Mouse (Mus musculus) lung, postnatal 0 days (tissue): ENCODE data around the gene Ntrk2. TPM values are rescaled to one million over a fixed set of nuclear protein-coding genes. Genes with fewer than 3 reads are reported as not detected.

Experiments used
- ATAC-seq: fragments of 200-750 bp; cut with Nextera tagmentation; 2 replicates; pipeline ENCODE4 v1.8.0; 2017; ENCODE audit warnings: moderate library complexity
- DNase-seq: peaks from one replicate; pipeline ENCODE4 v3.0.0-alpha.2; 2016; ENCODE audit warnings: low spot score
- H3K27ac ChIP-seq: fragments of 300-500 bp; sonication (generic); 2 replicates; pipeline ENCODE4 v1.5.1; 2014; ENCODE audit warnings: antibody characterized with exemption, mild to moderate bottlenecking, low read length, mixed read lengths
- H3K27me3 ChIP-seq: fragments of 300-500 bp; sonication (generic); replicated peaks from 2 replicates; pipeline ENCODE4 v1.6.1; 2014; ENCODE audit warnings: low read length, mixed read lengths; ENCODE audit not compliant: insufficient read depth
- H3K36me3 ChIP-seq: fragments of 300-500 bp; sonication (generic); 2 replicates; pipeline ENCODE4 v1.6.1; 2014; ENCODE audit warnings: low read length, mixed read lengths; ENCODE audit not compliant: insufficient read depth
- H3K4me1 ChIP-seq: fragments of 300-500 bp; sonication (generic); 2 replicates; pipeline ENCODE4 v1.6.1; 2014; ENCODE audit warnings: antibody characterized with exemption, low read depth, low read length, mixed read lengths; ENCODE audit not compliant: insufficient read depth
- H3K4me2 ChIP-seq: fragments of 300-500 bp; sonication (generic); replicated peaks from 2 replicates; pipeline ENCODE4 v1.6.1; 2014; ENCODE audit warnings: low read depth, mild to moderate bottlenecking, low read length, moderate library complexity, mixed read lengths
- H3K4me3 ChIP-seq: fragments of 300-500 bp; sonication (generic); 2 replicates; pipeline ENCODE4 v1.5.1; 2014; ENCODE audit warnings: low read depth, low read length
- H3K9ac ChIP-seq: fragments of 300-500 bp; sonication (generic); replicated peaks from 2 replicates; pipeline ENCODE4 v1.6.1; 2014; ENCODE audit warnings: low read depth, mild to moderate bottlenecking
- H3K9me3 ChIP-seq: fragments of 300-500 bp; sonication (generic); 2 replicates; pipeline ENCODE4 v1.6.1; 2016; ENCODE audit warnings: low read length, mixed read lengths
- CTCF ChIP-seq: IDR thresholded peaks from 2 replicates; pipeline ENCODE4 v1.5.1; 2016; ENCODE audit warnings: antibody characterized with exemption, mild to moderate bottlenecking
- EP300 ChIP-seq: IDR thresholded peaks from 2 replicates; pipeline ENCODE4 v1.6.1; 2016; ENCODE audit warnings: antibody characterized with exemption, mild to moderate bottlenecking, control low read depth
- WGBS: fragments of 180-500 bp; shearing (Covaris S2); extraction: QIAGEN DNeasy Blood & Tissue Kit; methylation state at CpG from one replicate; pipeline ENCODE4 v1.1.7; 2014; 5-methylcytosine and 5-hydroxymethylcytosine counted together
- polyA plus RNA-seq: library from polyadenylated mRNA; unstranded; fragments of >200 nt; fragmentation: Nextera tagmentation; extraction: Ambion mirVana; gene quantifications from 2 replicates; pipeline ENCODE4 v1.2.1, GENCODE M21; 2015

Ntrk2 gene
- polyA plus RNA-seq, 1 experiment from 2014 or later: 2.9 TPM

- H3K4me3 ChIP-seq: no peak overlapping the region
- no peak overlapping the region for H3K4me2 ChIP-seq
- ATAC-seq: peak; percentile 80
- 0 out of 2 replicates have a peak overlapping the region, but pooled peaks have one; percentile 12 for H3K27ac ChIP-seq
- TF ChIP-seq EP300 (peak; percentile 49; the same call in 1 of the 2 replicates), CTCF (no peak)
- no peaks in the 10 kb centered on the region for H3K27me3 ChIP-seq
- no peaks in the 10 kb centered on the region for H3K36me3 ChIP-seq
- DNase-seq: peak; percentile 70
- no peak overlapping the region for H3K9ac ChIP-seq
- 8% methylated on average over 8 of the region's 8 CpGs for WGBS
- H3K4me1 ChIP-seq: no peaks in the 10 kb centered on the region
- H3K9me3 ChIP-seq: no peaks in the 10 kb centered on the region
These were observed 129.7 kb downstream of the Ntrk2 start for GRCm38 (mm10) chr13:58935956-58936495.

DNA sequence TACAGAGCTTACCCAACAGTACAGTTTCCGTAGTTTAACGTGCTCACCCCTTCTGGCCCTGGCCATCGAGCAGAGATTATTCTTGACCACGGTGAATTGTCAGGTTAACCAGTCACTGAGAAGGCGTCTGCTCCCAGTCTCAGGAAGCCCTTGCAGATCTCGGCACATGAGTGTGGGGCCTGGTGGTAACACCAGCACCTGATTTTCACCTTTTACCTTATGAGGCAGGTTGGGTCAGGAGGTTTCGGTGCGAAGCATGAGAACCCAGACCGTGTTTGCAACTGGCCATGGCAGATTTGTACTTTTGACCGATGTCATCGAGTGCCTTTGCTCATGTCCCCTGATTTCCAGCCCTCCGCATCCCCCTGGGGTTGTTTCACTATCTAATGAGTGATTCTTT, 131.5 kb downstream of the Ntrk2 start:
- Histone ChIP-seq H3K27me3 (no peaks in the 10 kb centered on the region), H3K9ac (no peak overlapping the region), H3K9me3 (no peaks in the 10 kb centered on the region), H3K4me2 (no peak overlapping the region), H3K36me3 (no peaks in the 10 kb centered on the region), H3K4me3 (no peak overlapping the region), H3K4me1 (no peaks in the 10 kb centered on the region), H3K27ac (no peak overlapping the region)
- DNase-seq (no peak), ATAC-seq (no peak)
- no peak for TF ChIP-seq EP300
- no peak for TF ChIP-seq CTCF
- 95% methylated on average over 12 of the region's 12 CpGs for WGBS

DNA sequence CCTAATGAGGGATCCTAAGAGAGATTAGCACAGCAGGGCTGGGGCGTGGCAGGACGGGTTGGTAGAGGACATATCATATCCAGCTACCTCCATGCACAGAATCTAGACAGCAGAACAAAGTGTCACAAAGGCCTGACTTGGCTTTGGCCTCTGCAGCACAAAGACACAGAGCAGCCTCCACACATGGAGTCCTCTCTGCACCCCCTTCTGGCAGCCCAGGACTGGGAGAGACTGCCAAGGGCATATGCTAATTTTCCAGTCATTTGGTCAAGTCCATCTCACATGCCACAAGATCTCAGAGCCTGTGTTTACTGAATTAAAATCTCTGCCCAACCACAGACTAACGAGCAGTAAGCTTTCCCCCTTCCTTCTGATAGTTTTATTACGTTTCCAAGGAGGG, 132.1 kb downstream of the Ntrk2 start:
- H3K27me3 ChIP-seq: no peaks in the 10 kb centered on the region
- peak; percentile 18; the same call in 1 of the 2 replicates for TF ChIP-seq CTCF
- no peak for TF ChIP-seq EP300
- H3K27ac ChIP-seq: no peak overlapping the region
- no peak overlapping the region for H3K4me2 ChIP-seq
- H3K4me1 ChIP-seq: no peaks in the 10 kb centered on the region
- no peak overlapping the region for H3K9ac ChIP-seq
- ATAC-seq (no peak), DNase-seq (no peak)
- no peaks in the 10 kb centered on the region for H3K9me3 ChIP-seq
- H3K36me3 ChIP-seq: no peaks in the 10 kb centered on the region
- WGBS: 49% methylated on average over 4 of the region's 4 CpGs
- no peak overlapping the region for H3K4me3 ChIP-seq

DNA sequence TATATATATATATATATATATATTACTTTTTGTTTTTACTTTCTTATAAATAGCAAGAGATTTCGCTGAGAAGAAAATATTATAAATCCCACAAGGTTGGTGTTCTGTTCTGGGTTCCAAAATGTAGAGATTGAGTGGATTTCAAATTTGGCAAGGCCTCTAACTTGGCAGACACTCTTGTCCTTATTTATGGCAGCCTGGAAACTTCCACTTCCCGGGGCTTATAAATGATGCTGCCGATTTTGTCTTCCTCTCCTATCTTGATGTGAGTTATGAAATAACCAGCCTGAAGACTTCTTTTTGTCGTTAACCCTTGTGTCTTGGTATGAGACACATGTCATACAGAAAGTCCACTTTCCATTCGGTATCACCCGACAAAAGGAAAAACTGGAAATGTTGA, 133.8 kb downstream of the Ntrk2 start:
- Histone ChIP-seq H3K9me3 (no peaks in the 10 kb centered on the region), H3K27ac (no peak overlapping the region), H3K4me1 (no peaks in the 10 kb centered on the region), H3K36me3 (no peaks in the 10 kb centered on the region), H3K4me2 (no peak overlapping the region), H3K9ac (no peak overlapping the region), H3K27me3 (no peaks in the 10 kb centered on the region), H3K4me3 (no peak overlapping the region)
- WGBS: 65% methylated on average over 6 of the region's 6 CpGs
- DNase-seq (no peak), ATAC-seq (no peak)
- TF ChIP-seq CTCF (no peak), EP300 (no peak)

DNA sequence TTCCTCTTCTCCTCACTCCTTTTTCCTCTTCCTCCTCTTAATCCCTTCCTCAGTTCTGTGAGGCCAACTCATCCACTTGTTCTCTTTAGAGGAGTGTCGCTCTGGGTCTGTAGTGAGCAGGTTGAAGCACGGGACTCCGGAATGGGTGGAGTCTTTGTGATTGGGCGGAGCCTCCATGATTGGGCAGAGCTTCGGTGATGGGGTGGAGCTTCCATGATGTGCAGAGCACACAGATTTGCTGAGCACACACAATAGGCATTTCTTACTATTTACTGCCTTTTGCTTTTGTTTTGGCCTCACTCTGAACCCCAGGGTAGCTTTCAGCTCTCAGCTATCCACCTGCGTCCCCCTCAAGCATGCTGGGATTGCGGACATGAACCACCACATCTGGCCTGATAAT, 134.4 kb downstream of the Ntrk2 start:
- TF ChIP-seq CTCF (no peak), EP300 (no peak)
- Histone ChIP-seq H3K9ac (no peak overlapping the region), H3K4me1 (no peaks in the 10 kb centered on the region), H3K27ac (no peak overlapping the region), H3K36me3 (no peaks in the 10 kb centered on the region), H3K27me3 (no peaks in the 10 kb centered on the region), H3K9me3 (no peaks in the 10 kb centered on the region), H3K4me3 (no peak overlapping the region), H3K4me2 (no peak overlapping the region)
- ATAC-seq (no peak), DNase-seq (no peak)
- 37% methylated on average over 7 of the region's 7 CpGs for WGBS

DNA sequence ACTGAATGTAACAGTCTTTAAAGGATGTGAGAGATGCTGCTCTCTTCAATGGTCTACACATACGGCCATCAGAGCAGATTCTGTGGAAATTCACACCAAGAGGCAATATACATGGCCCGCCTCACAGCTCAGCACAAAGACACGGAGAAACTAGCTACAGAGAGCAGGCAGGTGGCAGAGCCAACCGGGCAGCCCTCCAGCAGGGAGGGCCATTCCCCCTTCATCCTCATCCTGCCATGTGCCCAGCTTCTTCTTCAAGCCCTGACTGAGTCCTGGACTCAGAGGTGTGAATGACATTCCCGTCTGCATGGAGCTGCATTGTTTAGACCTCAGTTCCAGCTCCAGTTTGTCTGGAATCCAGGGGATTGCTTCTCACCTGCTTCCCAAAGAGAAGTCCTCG, 139.4 kb downstream of the Ntrk2 start:
- no peaks in the 10 kb centered on the region for H3K36me3 ChIP-seq
- no peak overlapping the region for H3K27ac ChIP-seq
- no peaks in the 10 kb centered on the region for H3K4me1 ChIP-seq
- no peak for DNase-seq
- H3K4me2 ChIP-seq: no peak overlapping the region
- H3K9ac ChIP-seq: no peak overlapping the region
- no peak for TF ChIP-seq CTCF
- TF ChIP-seq EP300: no peak
- no peak for ATAC-seq
- no peaks in the 10 kb centered on the region for H3K9me3 ChIP-seq
- H3K27me3 ChIP-seq: no peaks in the 10 kb centered on the region
- H3K4me3 ChIP-seq: no peak overlapping the region
- WGBS: 63% methylated on average over 6 of the region's 6 CpGs

DNA sequence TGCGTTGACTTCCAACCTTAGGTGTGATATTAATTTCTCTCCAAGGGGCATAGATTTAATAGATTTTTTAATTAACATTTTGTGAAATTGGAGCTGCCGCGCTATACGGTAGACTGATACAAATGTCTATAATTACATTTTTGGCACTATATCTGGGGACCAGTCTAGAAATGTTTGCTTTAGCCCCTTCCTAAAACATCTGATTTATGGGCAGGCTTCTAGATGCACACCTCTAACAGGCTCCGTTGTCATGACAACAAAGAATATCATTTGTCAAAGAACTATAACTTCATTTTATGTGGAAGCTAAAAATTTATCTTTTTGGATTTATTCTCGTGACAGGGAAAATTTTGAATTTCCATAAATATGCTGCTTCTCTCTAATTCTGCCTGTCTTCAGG, 140.2 kb downstream of the Ntrk2 start:
- ATAC-seq: no peak
- Histone ChIP-seq H3K4me1 (no peaks in the 10 kb centered on the region), H3K9ac (no peak overlapping the region), H3K36me3 (no peaks in the 10 kb centered on the region), H3K4me3 (no peak overlapping the region), H3K9me3 (no peaks in the 10 kb centered on the region), H3K27ac (no peak overlapping the region), H3K27me3 (no peaks in the 10 kb centered on the region), H3K4me2 (no peak overlapping the region)
- no peak for DNase-seq
- no peak for TF ChIP-seq CTCF
- TF ChIP-seq EP300: no peak
- 85% methylated on average over 6 of the region's 6 CpGs for WGBS
